Comparison of ENCODE assay signal across 7 mouse cellular contexts in the genomic region with DNA sequence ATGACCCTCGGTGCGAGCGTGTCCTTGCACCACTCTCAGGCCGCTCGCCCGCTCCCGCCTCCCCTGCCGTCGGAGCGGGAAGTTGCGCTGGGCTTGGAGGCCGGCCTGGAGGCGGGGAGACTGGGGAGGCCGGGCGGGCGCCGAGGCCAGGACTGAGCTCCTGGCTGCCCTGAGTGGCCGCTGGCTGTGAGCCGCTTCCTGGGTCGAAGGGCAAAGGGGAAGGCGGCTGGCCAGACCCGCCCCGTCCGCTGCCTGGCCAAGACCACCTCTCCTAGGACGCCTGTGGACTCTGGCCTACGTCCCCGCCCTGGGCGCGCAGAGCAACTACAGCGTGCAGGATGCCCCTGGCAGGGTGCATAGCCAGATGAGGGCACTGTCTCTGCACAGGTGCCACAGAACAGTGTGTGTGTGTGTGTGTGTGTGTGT. TPM values are rescaled to one million over a fixed set of nuclear protein-coding genes. Genes with fewer than 3 reads are reported as not detected.
DNase-seq lines count a peak whose midpoint lies in the region; ATAC-seq and TF ChIP-seq lines count a peak whose summit lies in the region.

No protein-coding gene starts in this region.

- peak overlapping the region; percentile 86 for H3K27ac ChIP-seq in intestine, postnatal 0 days (ENCODE audit: low read depth, low read length)

- no peaks in the 10 kb centered on the region for H3K9me3 ChIP-seq in intestine, postnatal 0 days (ENCODE audit: control insufficient read depth)
- no peaks in the 10 kb centered on the region for H3K9me3 ChIP-seq in megakaryocyte, embryonic 14.5 days

- H3K4me2 ChIP-seq in intestine, postnatal 0 days (replicated peaks; ENCODE audit: low read depth) = peak overlapping the region; percentile 93

- intact Hi-C loops in left cerebral cortex, postnatal 14 days (cut with DNase I) = loop anchor here (5.0 kb wide), 1 partner anchor 119 kb away; no protein-coding TSS in a partner anchor

- peak overlapping the region; percentile 92 for H3K4me3 ChIP-seq in intestine, postnatal 0 days (ENCODE audit: low read depth, low read length)
- peak overlapping the region; percentile 90 for H3K4me3 ChIP-seq in megakaryocyte, embryonic 14.5 days (replicated peaks)

- TF ChIP-seq CTCF in intestine, postnatal 0 days (IDR thresholded peaks at IDR 0.05; ENCODE audit: low read depth) = peak; percentile 75

- WGBS in intestine, postnatal 0 days = 1% methylated on average over 30 of the region's 30 CpGs

- H3K36me3 ChIP-seq in intestine, postnatal 0 days (ENCODE audit: control insufficient read depth, insufficient read depth) = no peaks in the 10 kb centered on the region
- H3K36me3 ChIP-seq in megakaryocyte, embryonic 14.5 days (replicated peaks; ENCODE audit: low read length) = no peaks in the 10 kb centered on the region

- H3K9ac ChIP-seq in intestine, postnatal 0 days (ENCODE audit: low read depth, low read length) = peak overlapping the region; percentile 80

- peaks cover 4% of the 10 kb centered on the region; the same call in 1 of the 2 replicates for H3K4me1 ChIP-seq in intestine, postnatal 0 days (replicated peaks; ENCODE audit: control insufficient read depth, insufficient read depth, low read length)
- peaks cover 15% of the 10 kb centered on the region for H3K4me1 ChIP-seq in megakaryocyte, embryonic 14.5 days

- ATAC-seq in intestine, postnatal 0 days = peak; percentile 80

- DNase-seq in adrenal gland, postnatal 14 days = peak; percentile 97
- DNase-seq in embryo, embryonic 11 days = peak; percentile 90
- DNase-seq in gastrocnemius, postnatal 4 days (ENCODE audit: low spot score in 2 of 2) = peak; percentile 77 to 85
- DNase-seq in left cerebral cortex, postnatal 14 days (ENCODE audit: low spot score in 2 of 2) = peak; percentile 45 to 64
- peak; percentile 64 for DNase-seq in right cerebral cortex, postnatal 14 days

- 0 out of 2 replicates have a peak, but pooled peaks cover 7% of the 10 kb centered on the region for H3K27me3 ChIP-seq in intestine, postnatal 0 days (replicated peaks; ENCODE audit: control insufficient read depth, insufficient read depth, low read length)
- peaks cover 91% of the 10 kb centered on the region for H3K27me3 ChIP-seq in megakaryocyte, embryonic 14.5 days (replicated peaks)

RNA-seq across cellular contexts. Expression of a gene that starts 0.4 kb away (rescaled TPM):
- total RNA-seq in adrenal gland, postnatal 14 days (2021) = 7.9 and 8.8 TPM in 2 replicates
- 1 to 10 TPM; 3.2 to 4.1 TPM for total RNA-seq in gastrocnemius, postnatal 4 days (2021)
- 0.16 and 0.33 TPM in 2 replicates for polyA plus RNA-seq in intestine, postnatal 0 days (2015; fragmentation: Nextera tagmentation; extraction: Ambion mirVana)
- total RNA-seq in left cerebral cortex, postnatal 14 days (2021) = 1 to 10 TPM in 1 of 2 experiments, under 1 TPM in 1; 0.99 to 1.5 TPM
- 0.61 and 0.94 TPM in 2 replicates for polyA plus RNA-seq in megakaryocyte, embryonic 14.5 days (2012; ENCODE audit: insufficient read depth, low replicate concordance)

RNA-seq across cellular contexts. Expression of a gene that starts 31.5 kb away (rescaled TPM):
- total RNA-seq in adrenal gland, postnatal 14 days (2021) = 0.49 TPM in 1 of 2 replicates, not detected in the other
- under 1 TPM; 0.27 to 0.34 TPM for total RNA-seq in gastrocnemius, postnatal 4 days (2021)
- polyA plus RNA-seq in intestine, postnatal 0 days (2015; fragmentation: Nextera tagmentation; extraction: Ambion mirVana) = not detected in 2 replicates
- not detected for total RNA-seq in left cerebral cortex, postnatal 14 days (2021)
- polyA plus RNA-seq in megakaryocyte, embryonic 14.5 days (2012; ENCODE audit: insufficient read depth, low replicate concordance) = not detected in 2 replicates

RNA-seq across cellular contexts. Expression of a gene that starts 36.8 kb away (rescaled TPM):
- not detected in 2 replicates for total RNA-seq in adrenal gland, postnatal 14 days (2021)
- not detected for total RNA-seq in gastrocnemius, postnatal 4 days (2021)
- polyA plus RNA-seq in intestine, postnatal 0 days (2015; fragmentation: Nextera tagmentation; extraction: Ambion mirVana) = not detected in 2 replicates
- under 1 TPM in 1 of 2 experiments, not detected in 1; 0.21 TPM for total RNA-seq in left cerebral cortex, postnatal 14 days (2021)
- polyA plus RNA-seq in megakaryocyte, embryonic 14.5 days (2012; ENCODE audit: insufficient read depth, low replicate concordance) = not detected in 2 replicates

RNA-seq across cellular contexts. Expression of a gene that starts 49.6 kb away (rescaled TPM):
- 16.7 and 20.7 TPM in 2 replicates for total RNA-seq in adrenal gland, postnatal 14 days (2021)
- total RNA-seq in gastrocnemius, postnatal 4 days (2021) = 10 to 100 TPM; 24.6 to 28.1 TPM
- polyA plus RNA-seq in intestine, postnatal 0 days (2015; fragmentation: Nextera tagmentation; extraction: Ambion mirVana) = 13.8 and 14.6 TPM in 2 replicates
- 10 to 100 TPM; 12.9 to 17.1 TPM for total RNA-seq in left cerebral cortex, postnatal 14 days (2021)
- polyA plus RNA-seq in megakaryocyte, embryonic 14.5 days (2012; ENCODE audit: insufficient read depth, low replicate concordance) = 2.1 and 7.9 TPM in 2 replicates

Comparison
In these comparisons a context has a peak if more than half of its experiments do, and no peak if none do; other contexts are left out.
1. Peak in every context shown above with its lines: DNase-seq, ATAC-seq, H3K4me3 ChIP-seq and H3K27ac ChIP-seq.